Mouse (Mus musculus): Measurements from ENCODE around the gene Pak1ip1. TPM values are rescaled to one million over a fixed set of nuclear protein-coding genes. Genes with fewer than 3 reads are reported as not detected.
A peak's percentile ranks its signal among the peaks of the same experiment; 100 is the strongest.

The Pak1ip1 gene
- polyA plus RNA-seq, 1 experiment from 2014 or later = 56.0 TPM

- Histone ChIP-seq H3K4me3 (replicated peaks) (no peak overlapping the region), H3K4me2 (no peak overlapping the region), H3K4me1 (replicated peaks) (peaks cover 12% of the 10 kb centered on the region), H3K27ac (replicated peaks) (no peak overlapping the region), H3K36me3 (replicated peaks) (peaks cover 95% of the 10 kb centered on the region), H3K9me3 (replicated peaks) (no peaks in the 10 kb centered on the region), H3K27me3 (no peaks in the 10 kb centered on the region), H3K9ac (no peak overlapping the region)
- 84% methylated on average over 10 of the region's 10 CpGs for WGBS (ENCODE audit: insufficient replicate concordance)
- ATAC-seq (ENCODE audit: insufficient read depth) = no peak
Observed at GRCm38 (mm10) chr13:41008271-41008670, 7.4 kb downstream of the Pak1ip1 start.

GRCm38 (mm10) chr13:41008946-41009345 is 8.1 kb downstream of the Pak1ip1 start:
- Histone ChIP-seq H3K4me3 (replicated peaks) (no peak overlapping the region), H3K4me1 (replicated peaks) (peaks cover 11% of the 10 kb centered on the region), H3K27ac (replicated peaks) (no peak overlapping the region), H3K27me3 (no peaks in the 10 kb centered on the region), H3K4me2 (no peak overlapping the region), H3K9me3 (replicated peaks) (no peaks in the 10 kb centered on the region), H3K9ac (no peak overlapping the region), H3K36me3 (replicated peaks) (peaks cover 97% of the 10 kb centered on the region)
- 81% methylated on average over 8 of the region's 8 CpGs for whole genome bisulfite sequencing (ENCODE audit: insufficient replicate concordance)
- no peak for ATAC-seq (ENCODE audit: insufficient read depth)

- peak within 1 kb of the TSS; percentile 82 for H3K4me2 ChIP-seq
- no peaks in the 10 kb centered on the region for H3K9me3 ChIP-seq (replicated peaks)
- WGBS (ENCODE audit: insufficient replicate concordance) = under 1% methylated on average over 43 of the region's 43 CpGs
- peak; percentile 78 for ATAC-seq (ENCODE audit: insufficient read depth)
- H3K9ac ChIP-seq = peak within 1 kb of the TSS; percentile 84
- no peaks in the 10 kb centered on the region for H3K27me3 ChIP-seq
- H3K4me1 ChIP-seq (replicated peaks) = peaks cover 56% of the 10 kb centered on the region
- H3K27ac ChIP-seq (replicated peaks) = peak within 1 kb of the TSS; percentile 93
- peak within 1 kb of the TSS; percentile 75 for H3K4me3 ChIP-seq (replicated peaks)
- peaks cover 77% of the 10 kb centered on the region for H3K36me3 ChIP-seq (replicated peaks)
Observed at GRCm38 (mm10) chr13:41015829-41016634, 15.2 kb downstream of the Pak1ip1 start, which contains the start of gene Tmem14c. Gene Tmem14c, plus strand, starts transcription at chr13:41016292.

- Histone ChIP-seq H3K27me3 (no peaks in the 10 kb centered on the region), H3K27ac (replicated peaks) (peak overlapping the region; percentile 93), H3K36me3 (replicated peaks) (peaks cover 77% of the 10 kb centered on the region), H3K4me1 (replicated peaks) (peaks cover 65% of the 10 kb centered on the region), H3K9me3 (replicated peaks) (no peaks in the 10 kb centered on the region), H3K9ac (peak overlapping the region; percentile 84), H3K4me3 (replicated peaks) (peak overlapping the region; percentile 75), H3K4me2 (peak overlapping the region; percentile 82)
- 12% methylated on average over 12 of the region's 12 CpGs for WGBS (ENCODE audit: insufficient replicate concordance)
- ATAC-seq (ENCODE audit: insufficient read depth) = no peak
Observed at GRCm38 (mm10) chr13:41016797-41017405, 16.1 kb downstream of the Pak1ip1 start.

- ATAC-seq (ENCODE audit: insufficient read depth) = peak; percentile 78
- Histone ChIP-seq H3K4me1 (replicated peaks) (peaks cover 73% of the 10 kb centered on the region), H3K27me3 (no peaks in the 10 kb centered on the region), H3K27ac (replicated peaks) (peak overlapping the region; percentile 93), H3K4me3 (replicated peaks) (peak overlapping the region; percentile 75), H3K9me3 (replicated peaks) (no peaks in the 10 kb centered on the region), H3K9ac (peak overlapping the region; percentile 84), H3K4me2 (peak overlapping the region; percentile 82), H3K36me3 (replicated peaks) (peaks cover 77% of the 10 kb centered on the region)
- WGBS (ENCODE audit: insufficient replicate concordance) = 22% methylated on average over 4 of the region's 4 CpGs
Observed at GRCm38 (mm10) chr13:41017832-41018231, 17.0 kb downstream of the Pak1ip1 start.

GRCm38 (mm10) chr13:41018236-41018635 is 17.4 kb downstream of the Pak1ip1 start:
- H3K27me3 ChIP-seq = no peaks in the 10 kb centered on the region
- peak overlapping the region; percentile 84 for H3K9ac ChIP-seq
- H3K4me2 ChIP-seq = peak overlapping the region; percentile 82
- H3K4me3 ChIP-seq (replicated peaks) = peak overlapping the region; percentile 75
- ATAC-seq (ENCODE audit: insufficient read depth) = no peak
- 39% methylated on average over 9 of the region's 9 CpGs for WGBS (ENCODE audit: insufficient replicate concordance)
- H3K4me1 ChIP-seq (replicated peaks) = peaks cover 76% of the 10 kb centered on the region
- H3K27ac ChIP-seq (replicated peaks) = peak overlapping the region; percentile 93
- peaks cover 77% of the 10 kb centered on the region for H3K36me3 ChIP-seq (replicated peaks)
- no peaks in the 10 kb centered on the region for H3K9me3 ChIP-seq (replicated peaks)

GRCm38 (mm10) chr13:41018756-41019591 is 18.2 kb downstream of the Pak1ip1 start:
- ATAC-seq (ENCODE audit: insufficient read depth) = peak; percentile 54
- no peaks in the 10 kb centered on the region for H3K27me3 ChIP-seq
- H3K4me2 ChIP-seq = peak overlapping the region; percentile 82

GRCm38 (mm10) chr13:41020494-41020893 is 19.7 kb downstream of the Pak1ip1 start:
- no peak for ATAC-seq (ENCODE audit: insufficient read depth)
- H3K4me2 ChIP-seq = peak overlapping the region; percentile 82
- peak overlapping the region; percentile 93 for H3K27ac ChIP-seq (replicated peaks)
- 9% methylated on average over 7 of the region's 7 CpGs for WGBS (ENCODE audit: insufficient replicate concordance)
- H3K4me3 ChIP-seq (replicated peaks) = peak overlapping the region; percentile 75
- peaks cover 69% of the 10 kb centered on the region for H3K36me3 ChIP-seq (replicated peaks)
- no peaks in the 10 kb centered on the region for H3K9me3 ChIP-seq (replicated peaks)
- H3K27me3 ChIP-seq = no peaks in the 10 kb centered on the region
- peak overlapping the region; percentile 84 for H3K9ac ChIP-seq
- peaks cover 81% of the 10 kb centered on the region for H3K4me1 ChIP-seq (replicated peaks)

More at GRCm38 (mm10) chr13:41018756-41019591, 18.2 kb downstream of the Pak1ip1 start:
- Histone ChIP-seq H3K36me3 (replicated peaks) (peaks cover 77% of the 10 kb centered on the region), H3K9ac (peak overlapping the region; percentile 84), H3K9me3 (replicated peaks) (no peaks in the 10 kb centered on the region), H3K4me3 (replicated peaks) (peak overlapping the region; percentile 75), H3K27ac (replicated peaks) (peak overlapping the region; percentile 93), H3K4me1 (replicated peaks) (peaks cover 79% of the 10 kb centered on the region)
- 33% methylated on average over 13 of the region's 13 CpGs for WGBS (ENCODE audit: insufficient replicate concordance)

- H3K9me3 ChIP-seq (replicated peaks) = no peaks in the 10 kb centered on the region
- no peak overlapping the region for H3K9ac ChIP-seq
- peak overlapping the region; percentile 93; the same call in 1 of the 2 replicates for H3K27ac ChIP-seq (replicated peaks)
- no peak for ATAC-seq (ENCODE audit: insufficient read depth)
- no peak overlapping the region for H3K4me3 ChIP-seq (replicated peaks)
- peak overlapping the region; percentile 82 for H3K4me2 ChIP-seq
- H3K36me3 ChIP-seq (replicated peaks) = peaks cover 69% of the 10 kb centered on the region
- WGBS (ENCODE audit: insufficient replicate concordance) = 80% methylated on average over 6 of the region's 6 CpGs
- peaks cover 76% of the 10 kb centered on the region for H3K4me1 ChIP-seq (replicated peaks)
- H3K27me3 ChIP-seq = no peaks in the 10 kb centered on the region
Observed at GRCm38 (mm10) chr13:41021607-41022006, 20.8 kb downstream of the Pak1ip1 start.

- peaks cover 69% of the 10 kb centered on the region for H3K36me3 ChIP-seq (replicated peaks)
- peak overlapping the region; percentile 93; the same call in 1 of the 2 replicates for H3K27ac ChIP-seq (replicated peaks)
- H3K4me3 ChIP-seq (replicated peaks) = no peak overlapping the region
- H3K4me1 ChIP-seq (replicated peaks) = peaks cover 72% of the 10 kb centered on the region
- H3K27me3 ChIP-seq = no peaks in the 10 kb centered on the region
- 79% methylated on average over 13 of the region's 13 CpGs for WGBS (ENCODE audit: insufficient replicate concordance)
- H3K9me3 ChIP-seq (replicated peaks) = no peaks in the 10 kb centered on the region
- no peak overlapping the region for H3K9ac ChIP-seq
- peak overlapping the region; percentile 82; the same call in 1 of the 2 replicates for H3K4me2 ChIP-seq
- no peak for ATAC-seq (ENCODE audit: insufficient read depth)
Observed at GRCm38 (mm10) chr13:41022099-41022498, 21.3 kb downstream of the Pak1ip1 start.
